Mouse (Mus musculus): ENCODE results near the gene Dkkl1. TPM values are rescaled to one million over a fixed set of nuclear protein-coding genes. Genes with fewer than 3 reads are reported as not detected.

Dkkl1 gene
- polyA plus RNA-seq, 1 experiment from 2014 or later: 1.4 TPM

DNA sequence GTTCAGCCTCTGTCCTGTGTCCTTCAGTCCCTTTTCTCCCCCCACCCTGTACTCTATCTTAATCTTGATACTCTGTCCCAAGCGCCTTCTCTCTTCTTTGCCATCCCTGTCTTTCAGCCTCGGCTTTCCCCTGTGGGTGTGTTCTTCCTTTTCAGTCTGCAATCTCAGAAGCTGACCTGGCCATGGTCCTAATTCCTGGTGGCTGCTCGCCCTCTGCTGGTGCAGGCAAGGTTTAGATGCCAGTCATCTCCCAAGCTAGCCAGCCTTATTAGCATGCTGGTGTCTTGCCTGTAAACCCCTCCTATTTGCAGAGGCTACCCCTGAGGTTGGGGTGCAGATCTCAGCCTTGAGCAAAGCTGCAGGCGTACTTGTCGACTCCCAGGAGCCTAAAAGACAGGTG is 13.5 kb downstream of the Dkkl1 start:
- Histone ChIP-seq H3K9me3 (replicated peaks; ENCODE audit: control insufficient read depth, low read length) (no peaks in the 10 kb centered on the region), H3K4me1 (ENCODE audit: control insufficient read depth, insufficient read depth, low read length) (peaks cover 6% of the 10 kb centered on the region; the same call in 1 of the 2 replicates)
- WGBS: 11% methylated on average over 5 of the region's 5 CpGs

DNA sequence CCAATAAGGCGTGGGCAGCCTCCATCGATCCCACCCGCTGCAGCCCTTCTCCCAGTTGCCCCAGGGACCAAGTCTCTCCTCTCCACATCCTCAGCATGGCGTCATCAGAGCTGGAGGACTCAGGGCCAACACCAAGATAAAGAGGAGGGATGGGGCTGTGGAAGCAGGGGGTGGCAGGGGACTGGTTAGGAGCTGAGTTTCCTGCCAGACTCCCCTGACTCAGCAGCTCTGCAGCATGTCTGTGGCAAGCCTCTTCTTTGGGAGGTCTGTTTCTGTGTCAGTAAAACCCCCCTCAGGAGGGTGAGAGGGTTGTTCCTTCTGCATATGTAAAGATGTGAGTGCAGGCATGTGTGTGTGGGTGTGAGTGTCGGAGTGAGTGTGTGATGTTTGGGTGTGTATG is 15.0 kb downstream of the Dkkl1 start:
- no peak for ATAC-seq (replicated peaks; ENCODE audit: extremely low read depth, insufficient read depth, low FRiP score)
- no peaks in the 10 kb centered on the region for H3K36me3 ChIP-seq (ENCODE audit: control insufficient read depth, insufficient read depth)
- no peaks in the 10 kb centered on the region for H3K9me3 ChIP-seq (replicated peaks; ENCODE audit: control insufficient read depth, low read length)
- WGBS: 68% methylated on average over 5 of the region's 5 CpGs
- H3K4me3 ChIP-seq (ENCODE audit: low read length): no peak overlapping the region
- H3K27ac ChIP-seq (ENCODE audit: low read length): no peak overlapping the region
- peaks cover 6% of the 10 kb centered on the region; the same call in 1 of the 2 replicates for H3K4me1 ChIP-seq (ENCODE audit: control insufficient read depth, insufficient read depth, low read length)
- no peak overlapping the region for H3K9ac ChIP-seq (ENCODE audit: low read length)
- H3K27me3 ChIP-seq (ENCODE audit: control insufficient read depth, insufficient read depth, low read length): peaks cover 3% of the 10 kb centered on the region; the same call in 1 of the 2 replicates
- no peak overlapping the region for H3K4me2 ChIP-seq (ENCODE audit: low read depth, low read length)

More for the DNA sequence above, 13.5 kb downstream of the Dkkl1 start:
- H3K9ac ChIP-seq (ENCODE audit: low read length): no peak overlapping the region
- ATAC-seq (replicated peaks; ENCODE audit: extremely low read depth, insufficient read depth, low FRiP score): no peak
- H3K4me2 ChIP-seq (ENCODE audit: low read depth, low read length): no peak overlapping the region
- no peaks in the 10 kb centered on the region for H3K36me3 ChIP-seq (ENCODE audit: control insufficient read depth, insufficient read depth)
- H3K4me3 ChIP-seq (ENCODE audit: low read length): no peak overlapping the region
- H3K27ac ChIP-seq (ENCODE audit: low read length): no peak overlapping the region
- H3K27me3 ChIP-seq (ENCODE audit: control insufficient read depth, insufficient read depth, low read length): peaks cover 3% of the 10 kb centered on the region; the same call in 1 of the 2 replicates

- WGBS: 68% methylated on average over 4 of the region's 4 CpGs
- Histone ChIP-seq H3K4me1 (ENCODE audit: control insufficient read depth, insufficient read depth, low read length) (peaks cover 10% of the 10 kb centered on the region; the same call in 1 of the 2 replicates), H3K27me3 (ENCODE audit: control insufficient read depth, insufficient read depth, low read length) (peaks cover 3% of the 10 kb centered on the region; the same call in 1 of the 2 replicates), H3K9ac (ENCODE audit: low read length) (no peak overlapping the region), H3K36me3 (ENCODE audit: control insufficient read depth, insufficient read depth) (no peaks in the 10 kb centered on the region), H3K9me3 (replicated peaks; ENCODE audit: control insufficient read depth, low read length) (no peaks in the 10 kb centered on the region), H3K4me3 (ENCODE audit: low read length) (no peak overlapping the region), H3K4me2 (ENCODE audit: low read depth, low read length) (no peak overlapping the region), H3K27ac (ENCODE audit: low read length) (no peak overlapping the region)
- no peak for ATAC-seq (replicated peaks; ENCODE audit: extremely low read depth, insufficient read depth, low FRiP score)
Measured at GRCm38 (mm10) chr7:45196176-45196535, 15.8 kb downstream of the Dkkl1 start.

- WGBS: 56% methylated on average over 13 of the region's 13 CpGs
- Histone ChIP-seq H3K9me3 (replicated peaks; ENCODE audit: control insufficient read depth, low read length) (no peaks in the 10 kb centered on the region), H3K27me3 (ENCODE audit: control insufficient read depth, insufficient read depth, low read length) (peaks cover 3% of the 10 kb centered on the region; the same call in 1 of the 2 replicates), H3K27ac (ENCODE audit: low read length) (no peak overlapping the region), H3K4me2 (ENCODE audit: low read depth, low read length) (no peak overlapping the region), H3K9ac (ENCODE audit: low read length) (no peak overlapping the region), H3K4me1 (ENCODE audit: control insufficient read depth, insufficient read depth, low read length) (peaks cover 10% of the 10 kb centered on the region; the same call in 1 of the 2 replicates), H3K4me3 (ENCODE audit: low read length) (no peak overlapping the region), H3K36me3 (ENCODE audit: control insufficient read depth, insufficient read depth) (no peaks in the 10 kb centered on the region)
- no peak for ATAC-seq (replicated peaks; ENCODE audit: extremely low read depth, insufficient read depth, low FRiP score)
Measured at GRCm38 (mm10) chr7:45195341-45196175, 16.4 kb downstream of the Dkkl1 start.

- no peak for ATAC-seq (replicated peaks; ENCODE audit: extremely low read depth, insufficient read depth, low FRiP score)
- Histone ChIP-seq H3K9me3 (replicated peaks; ENCODE audit: control insufficient read depth, low read length) (no peaks in the 10 kb centered on the region), H3K4me1 (ENCODE audit: control insufficient read depth, insufficient read depth, low read length) (peaks cover 10% of the 10 kb centered on the region; the same call in 1 of the 2 replicates), H3K27me3 (ENCODE audit: control insufficient read depth, insufficient read depth, low read length) (peaks cover 3% of the 10 kb centered on the region), H3K4me3 (ENCODE audit: low read length) (no peak overlapping the region), H3K36me3 (ENCODE audit: control insufficient read depth, insufficient read depth) (no peaks in the 10 kb centered on the region), H3K4me2 (ENCODE audit: low read depth, low read length) (no peak overlapping the region), H3K27ac (ENCODE audit: low read length) (no peak overlapping the region), H3K9ac (ENCODE audit: low read length) (no peak overlapping the region)
- 73% methylated on average over 17 of the region's 17 CpGs for WGBS
Measured at GRCm38 (mm10) chr7:45193871-45194785, 17.8 kb downstream of the Dkkl1 start.

GRCm38 (mm10) chr7:45193406-45193805 is 18.5 kb downstream of the Dkkl1 start:
- Histone ChIP-seq H3K4me3 (ENCODE audit: low read length) (no peak overlapping the region), H3K4me2 (ENCODE audit: low read depth, low read length) (no peak overlapping the region), H3K27ac (ENCODE audit: low read length) (no peak overlapping the region), H3K4me1 (ENCODE audit: control insufficient read depth, insufficient read depth, low read length) (peaks cover 10% of the 10 kb centered on the region; the same call in 1 of the 2 replicates), H3K36me3 (ENCODE audit: control insufficient read depth, insufficient read depth) (no peaks in the 10 kb centered on the region), H3K9ac (ENCODE audit: low read length) (no peak overlapping the region), H3K9me3 (replicated peaks; ENCODE audit: control insufficient read depth, low read length) (no peaks in the 10 kb centered on the region), H3K27me3 (ENCODE audit: control insufficient read depth, insufficient read depth, low read length) (peaks cover 9% of the 10 kb centered on the region)
- WGBS: 52% methylated on average over 5 of the region's 5 CpGs
- no peak for ATAC-seq (replicated peaks; ENCODE audit: extremely low read depth, insufficient read depth, low FRiP score)

DNA sequence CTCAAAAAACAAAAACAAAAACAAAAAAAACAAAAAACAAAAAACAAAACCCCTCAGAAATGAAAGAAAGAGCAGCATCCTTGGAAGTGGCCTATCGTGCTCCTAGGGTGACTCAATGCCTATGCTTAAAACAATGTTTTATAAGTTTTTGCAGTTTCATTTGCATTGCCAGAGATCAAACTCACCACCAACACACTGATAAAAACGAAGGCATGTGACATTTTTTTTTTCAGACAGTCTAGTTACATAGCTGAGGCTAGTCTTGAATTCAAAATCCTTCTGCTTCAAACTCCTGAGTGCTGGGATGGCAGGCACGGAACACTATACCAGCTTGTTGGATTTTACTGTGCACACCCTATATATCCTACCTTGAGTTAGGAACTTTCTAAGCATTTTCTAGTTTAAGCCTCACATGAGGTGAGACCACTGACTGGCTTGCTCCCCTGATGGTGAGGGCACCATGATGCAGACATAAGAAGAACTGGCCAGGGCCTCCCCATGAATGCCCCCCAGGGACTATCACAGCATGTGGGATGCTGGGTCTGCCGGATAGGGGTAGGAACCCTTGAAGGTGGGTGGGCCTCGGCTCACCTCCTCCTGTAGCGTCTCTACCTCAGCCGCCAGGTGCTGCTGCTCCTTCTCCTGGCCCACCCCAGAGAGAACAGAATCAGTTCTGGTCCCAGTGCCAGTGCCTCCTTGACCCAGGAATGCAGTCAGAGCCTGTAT is 19.2 kb downstream of the Dkkl1 start:
- ATAC-seq (replicated peaks; ENCODE audit: extremely low read depth, insufficient read depth, low FRiP score): no peak
- Histone ChIP-seq H3K27ac (ENCODE audit: low read length) (no peak overlapping the region), H3K36me3 (ENCODE audit: control insufficient read depth, insufficient read depth) (no peaks in the 10 kb centered on the region), H3K9ac (ENCODE audit: low read length) (no peak overlapping the region), H3K4me2 (ENCODE audit: low read depth, low read length) (no peak overlapping the region), H3K4me3 (ENCODE audit: low read length) (no peak overlapping the region), H3K27me3 (ENCODE audit: control insufficient read depth, insufficient read depth, low read length) (peaks cover 11% of the 10 kb centered on the region), H3K4me1 (ENCODE audit: control insufficient read depth, insufficient read depth, low read length) (peaks cover 10% of the 10 kb centered on the region; the same call in 1 of the 2 replicates), H3K9me3 (replicated peaks; ENCODE audit: control insufficient read depth, low read length) (no peaks in the 10 kb centered on the region)
- WGBS: 83% methylated on average over 7 of the region's 7 CpGs

DNA sequence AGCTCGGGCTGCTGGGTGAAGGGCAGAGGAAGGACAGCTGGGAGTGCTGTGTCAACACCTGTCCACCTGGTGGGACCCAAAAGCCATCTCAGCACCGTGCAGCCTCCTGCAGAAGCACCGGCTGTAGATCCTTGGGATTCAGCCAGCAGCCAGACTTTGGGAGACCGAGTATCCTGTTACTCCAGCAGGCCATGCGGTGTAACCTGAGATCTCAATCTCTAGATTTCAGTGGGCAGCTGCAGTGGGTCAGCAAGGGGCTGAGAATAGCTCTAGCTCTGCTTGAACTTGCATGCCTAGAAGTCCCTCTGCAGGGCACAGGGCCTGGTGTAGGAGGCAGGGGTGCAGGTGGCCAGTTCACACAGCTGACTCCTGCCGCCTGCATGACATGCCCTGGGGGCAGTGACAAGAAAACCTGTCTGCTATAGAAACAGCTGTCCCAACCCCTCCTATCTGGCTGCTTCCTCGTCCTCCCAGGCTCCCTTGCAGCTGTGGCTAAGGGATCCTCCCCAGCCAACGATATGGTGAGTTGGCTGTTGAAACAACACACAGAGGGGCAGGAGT is 20.1 kb downstream of the Dkkl1 start:
- H3K27me3 ChIP-seq (ENCODE audit: control insufficient read depth, insufficient read depth, low read length): peaks cover 14% of the 10 kb centered on the region
- H3K4me1 ChIP-seq (ENCODE audit: control insufficient read depth, insufficient read depth, low read length): peaks cover 10% of the 10 kb centered on the region; the same call in 1 of the 2 replicates
- no peak for ATAC-seq (replicated peaks; ENCODE audit: extremely low read depth, insufficient read depth, low FRiP score)
- no peak overlapping the region for H3K4me2 ChIP-seq (ENCODE audit: low read depth, low read length)
- no peak overlapping the region for H3K27ac ChIP-seq (ENCODE audit: low read length)
- H3K4me3 ChIP-seq (ENCODE audit: low read length): no peak overlapping the region
- 10% methylated on average over 8 of the region's 8 CpGs for WGBS
- H3K9ac ChIP-seq (ENCODE audit: low read length): no peak overlapping the region
- H3K9me3 ChIP-seq (replicated peaks; ENCODE audit: control insufficient read depth, low read length): no peaks in the 10 kb centered on the region
- no peaks in the 10 kb centered on the region for H3K36me3 ChIP-seq (ENCODE audit: control insufficient read depth, insufficient read depth)

All from heart, embryonic 16.5 days (tissue).